ENCODE assay signal across 9 mouse cellular contexts in genomic region chr1:34184266-34184665, GRCm38 (mm10).
"Had no signal": no experiment of that assay in that cellular context is flagged by ENCODE, and none has a peak within 500 bp of the region (broad histone marks: within the 10 kb centered on the region; RNA-seq: fewer than 3 reads in every experiment).

No protein-coding gene starts in this region.

- H3K27ac ChIP-seq: kidney, postnatal 0 days; limb, embryonic 13.5 days; liver, embryonic 14.5 days had no signal

- H3K4me3 ChIP-seq: limb, embryonic 13.5 days had no signal

- H3K4me1 ChIP-seq: limb, embryonic 13.5 days had no signal

- H3K9ac ChIP-seq: limb, embryonic 13.5 days; liver, embryonic 14.5 days had no signal

- DNase-seq: left cerebral cortex, postnatal 4 days; lung, adult 18-20 months; spleen, adult 18-20 months; thymus, adult 18-20 months; thymus, postnatal 14 days had no signal

- H3K4me2 ChIP-seq: limb, embryonic 13.5 days; midbrain, embryonic 11.5 days had no signal

- H3K27me3 ChIP-seq: limb, embryonic 13.5 days had no signal

- H3K9me3 ChIP-seq: limb, embryonic 13.5 days had no signal
